Mouse (Mus musculus) embryonic facial prominence, embryonic 11.5 days (tissue): ENCODE data around the gene Bcl2l1. TPM values are rescaled to one million over a fixed set of nuclear protein-coding genes. Genes with fewer than 3 reads are reported as not detected.

Experiments used
- ATAC-seq: fragments of 200-750 bp; cut with Nextera tagmentation; replicated peaks from 2 replicates; pipeline ENCODE4 v1.8.0; 2017; ENCODE audit warnings: low read depth; ENCODE audit not compliant: insufficient number of reproducible peaks, low FRiP score, low TSS enrichment
- DNase-seq: peaks from one replicate; pipeline ENCODE4 v3.0.0-alpha.2; 2015; ENCODE audit warnings: low spot score
- H3K27ac ChIP-seq: fragments of 300-500 bp; sonication (generic); replicated peaks from 2 replicates; pipeline ENCODE4 v1.5.1; 2014; ENCODE audit warnings: mild to moderate bottlenecking, low read depth, low read length, control low read depth
- H3K27me3 ChIP-seq: fragments of 300-500 bp; sonication (generic); 2 replicates; pipeline ENCODE4 v1.6.1; 2014; ENCODE audit warnings: mild to moderate bottlenecking, low read length, moderate library complexity, mixed read lengths; ENCODE audit not compliant: control insufficient read depth, insufficient read depth
- H3K36me3 ChIP-seq: fragments of 300-500 bp; sonication (generic); replicated peaks from 2 replicates; pipeline ENCODE4 v1.6.1; 2014; ENCODE audit warnings: low read depth, mild to moderate bottlenecking, low read length, moderate library complexity, mixed read lengths; ENCODE audit not compliant: control insufficient read depth, insufficient read depth
- H3K4me1 ChIP-seq: fragments of 300-500 bp; sonication (generic); 2 replicates; pipeline ENCODE4 v1.6.1; 2014; ENCODE audit warnings: low read length, mixed read lengths; ENCODE audit not compliant: control insufficient read depth, insufficient read depth
- H3K4me2 ChIP-seq: fragments of 300-500 bp; sonication (generic); 2 replicates; pipeline ENCODE4 v1.6.1; 2014; ENCODE audit warnings: low read depth, mild to moderate bottlenecking, control low read depth, low read length, moderate library complexity
- H3K4me3 ChIP-seq: fragments of 300-500 bp; sonication (generic); 2 replicates; pipeline ENCODE4 v1.5.1; 2014; ENCODE audit warnings: low read depth, low read length, control low read depth
- H3K9ac ChIP-seq: fragments of 300-500 bp; sonication (generic); replicated peaks from 2 replicates; pipeline ENCODE4 v1.6.1; 2014; ENCODE audit warnings: mild to moderate bottlenecking, control low read depth, low read length
- H3K9me3 ChIP-seq: fragments of 300-500 bp; sonication (generic); replicated peaks from 2 replicates; pipeline ENCODE4 v1.6.1; 2016; ENCODE audit warnings: mild to moderate bottlenecking, low read length, inconsistent platforms, mixed read lengths; ENCODE audit not compliant: control insufficient read depth
- WGBS: fragments of 180-500 bp; shearing (Covaris S2); extraction: QIAGEN DNeasy Blood & Tissue Kit; methylation state at CpG from one replicate; pipeline ENCODE4 v1.1.7; 2014; 5-methylcytosine and 5-hydroxymethylcytosine counted together
- polyA plus RNA-seq: library from polyadenylated mRNA; unstranded; fragments of >200 nt; fragmentation: Nextera tagmentation; extraction: Ambion mirVana; gene quantifications from 2 replicates; pipeline ENCODE4 v1.2.1, GENCODE M21; 2014

Bcl2l1 gene
- polyA plus RNA-seq, 1 experiment from 2014 or later, result 100 TPM

- no peaks in the 10 kb centered on the region; the same call in none of the 2 replicates for H3K36me3 ChIP-seq
- H3K27ac ChIP-seq, result no peak overlapping the region
- H3K27me3 ChIP-seq, result no peaks in the 10 kb centered on the region
- no peak overlapping the region for H3K4me3 ChIP-seq
- H3K9ac ChIP-seq, result no peak overlapping the region
- no peaks in the 10 kb centered on the region for H3K9me3 ChIP-seq
- no peaks in the 10 kb centered on the region for H3K4me1 ChIP-seq
- ATAC-seq (no peak), DNase-seq (no peak)
- no peak overlapping the region for H3K4me2 ChIP-seq
- WGBS, result 89% methylated on average over 5 of the region's 5 CpGs
These were observed 48.3 kb downstream of the Bcl2l1 start for GRCm38 (mm10) chr2:152783241-152783640.

- no peaks in the 10 kb centered on the region for H3K4me1 ChIP-seq
- H3K36me3 ChIP-seq, result no peaks in the 10 kb centered on the region; the same call in none of the 2 replicates
- WGBS, result 87% methylated on average over 5 of the region's 5 CpGs
These were observed 48.9 kb downstream of the Bcl2l1 start for GRCm38 (mm10) chr2:152782656-152783055.

DNA sequence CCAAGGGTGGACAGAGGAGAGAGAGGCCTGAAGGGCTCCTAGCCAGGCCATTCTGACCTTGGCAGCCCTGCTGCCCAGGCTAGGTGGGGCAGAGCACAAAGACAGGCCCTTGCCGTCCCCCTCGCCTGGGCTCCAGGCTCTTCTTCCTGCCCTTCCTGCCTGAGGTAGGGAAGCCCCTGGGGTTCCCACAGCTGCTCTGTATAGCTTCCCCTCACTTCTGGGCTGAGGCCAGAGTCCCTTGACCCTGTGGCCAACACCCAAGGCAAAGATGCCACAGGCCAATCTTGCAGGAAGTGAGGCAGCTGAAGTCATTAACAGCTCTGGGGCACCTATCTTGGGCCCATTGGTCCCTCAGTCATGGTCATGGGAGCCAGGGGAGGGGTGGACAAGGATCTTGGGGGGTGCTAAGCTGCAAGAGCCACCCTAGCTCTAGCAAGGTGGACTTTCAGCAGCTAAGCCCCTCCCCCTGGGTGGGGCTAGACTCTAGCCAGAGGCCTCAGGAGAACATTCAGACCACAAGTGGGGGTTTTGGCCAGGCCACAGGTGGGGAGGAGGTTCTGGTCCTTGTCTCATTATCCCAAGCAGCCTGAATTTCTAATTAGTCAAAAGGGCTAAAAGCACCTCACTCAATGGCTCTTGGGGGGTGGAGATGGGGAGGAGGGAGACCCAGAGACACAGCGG lies 50.4 kb downstream of the Bcl2l1 start:
- no peak overlapping the region for H3K9ac ChIP-seq
- 76% methylated on average over 3 of the region's 3 CpGs for WGBS
- H3K36me3 ChIP-seq, result no peaks in the 10 kb centered on the region; the same call in none of the 2 replicates
- ATAC-seq (no peak), DNase-seq (no peak)
- no peak overlapping the region for H3K27ac ChIP-seq
- no peaks in the 10 kb centered on the region for H3K4me1 ChIP-seq
- H3K9me3 ChIP-seq, result no peaks in the 10 kb centered on the region
- no peak overlapping the region for H3K4me3 ChIP-seq
- no peaks in the 10 kb centered on the region for H3K27me3 ChIP-seq
- H3K4me2 ChIP-seq, result no peak overlapping the region

More at GRCm38 (mm10) chr2:152782656-152783055, 48.9 kb downstream of the Bcl2l1 start:
- Histone ChIP-seq H3K4me3 (no peak overlapping the region), H3K9me3 (no peaks in the 10 kb centered on the region), H3K27ac (no peak overlapping the region), H3K4me2 (no peak overlapping the region), H3K27me3 (no peaks in the 10 kb centered on the region), H3K9ac (no peak overlapping the region)
- ATAC-seq, result no peak
- no peak for DNase-seq

DNA sequence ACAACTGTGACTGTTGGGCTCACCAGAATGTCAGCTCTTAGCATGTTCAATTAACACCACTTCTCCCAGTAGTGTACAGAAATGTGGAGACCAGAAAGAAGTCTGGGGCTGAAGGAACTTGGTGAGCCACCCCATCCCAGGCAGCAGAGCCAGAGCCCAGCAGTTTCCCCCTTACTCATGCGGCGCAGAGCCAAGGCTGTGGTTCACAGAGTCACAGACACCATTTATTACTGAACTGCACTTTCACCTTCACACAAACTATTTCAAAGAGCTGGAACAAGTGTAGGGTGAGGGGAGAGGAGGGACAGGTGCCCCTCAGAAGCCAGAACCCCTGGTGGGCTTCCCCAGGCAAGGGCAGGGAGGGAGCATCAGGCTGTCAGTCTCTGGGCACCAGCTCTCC lies 51.1 kb downstream of the Bcl2l1 start:
- Histone ChIP-seq H3K9me3 (no peaks in the 10 kb centered on the region), H3K4me3 (no peak overlapping the region), H3K27ac (no peak overlapping the region), H3K36me3 (no peaks in the 10 kb centered on the region; the same call in none of the 2 replicates), H3K4me1 (no peaks in the 10 kb centered on the region), H3K4me2 (no peak overlapping the region), H3K9ac (no peak overlapping the region), H3K27me3 (no peaks in the 10 kb centered on the region)
- WGBS, result 96% methylated on average over 2 of the region's 2 CpGs
- ATAC-seq, result no peak
- DNase-seq, result no peak

- no peak overlapping the region for H3K9ac ChIP-seq
- H3K27me3 ChIP-seq, result no peaks in the 10 kb centered on the region
- 79% methylated on average over 3 of the region's 3 CpGs for WGBS
- H3K9me3 ChIP-seq, result no peaks in the 10 kb centered on the region
- H3K36me3 ChIP-seq, result no peaks in the 10 kb centered on the region; the same call in none of the 2 replicates
- ATAC-seq (no peak), DNase-seq (no peak)
- no peaks in the 10 kb centered on the region for H3K4me1 ChIP-seq
- no peak overlapping the region for H3K4me3 ChIP-seq
- H3K4me2 ChIP-seq, result no peak overlapping the region
- H3K27ac ChIP-seq, result no peak overlapping the region
These were observed 54.4 kb downstream of the Bcl2l1 start for GRCm38 (mm10) chr2:152777081-152777480.

DNA sequence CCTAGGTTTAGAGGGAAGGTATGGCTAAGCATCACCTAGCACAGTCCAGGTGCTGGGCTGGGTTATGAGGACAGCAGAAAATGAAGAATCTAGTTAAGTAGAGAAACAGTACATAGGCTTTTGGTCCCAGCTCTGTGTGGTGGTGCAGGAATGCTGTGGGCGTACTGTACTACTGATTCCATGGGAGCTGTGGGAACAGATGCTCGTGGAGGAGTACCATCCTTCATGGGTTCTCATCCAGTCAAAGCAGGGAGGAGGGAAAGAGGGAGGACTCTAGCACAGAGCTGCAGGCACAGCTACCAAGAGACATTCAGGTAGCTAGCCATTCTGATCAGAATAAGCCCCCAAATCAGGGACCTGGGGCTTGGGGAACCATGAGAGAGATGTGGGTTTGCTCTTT lies 55.1 kb downstream of the Bcl2l1 start:
- H3K9ac ChIP-seq, result no peak overlapping the region
- DNase-seq, result no peak
- no peak overlapping the region for H3K4me3 ChIP-seq
- H3K27me3 ChIP-seq, result no peaks in the 10 kb centered on the region
- no peaks in the 10 kb centered on the region; the same call in 1 of the 2 replicates for H3K36me3 ChIP-seq
- no peaks in the 10 kb centered on the region for H3K9me3 ChIP-seq
- ATAC-seq, result no peak
- H3K27ac ChIP-seq, result no peak overlapping the region
- WGBS, result 88% methylated on average over 2 of the region's 2 CpGs
- no peak overlapping the region for H3K4me2 ChIP-seq
- no peaks in the 10 kb centered on the region for H3K4me1 ChIP-seq

GRCm38 (mm10) chr2:152776019-152776418 lies 55.5 kb downstream of the Bcl2l1 start:
- no peak for ATAC-seq
- Histone ChIP-seq H3K4me2 (no peak overlapping the region), H3K36me3 (no peaks in the 10 kb centered on the region; the same call in 1 of the 2 replicates), H3K4me3 (no peak overlapping the region), H3K27ac (no peak overlapping the region), H3K9me3 (no peaks in the 10 kb centered on the region), H3K27me3 (no peaks in the 10 kb centered on the region), H3K9ac (no peak overlapping the region), H3K4me1 (no peaks in the 10 kb centered on the region)
- 85% methylated on average over 3 of the region's 3 CpGs for WGBS
- no peak for DNase-seq

DNA sequence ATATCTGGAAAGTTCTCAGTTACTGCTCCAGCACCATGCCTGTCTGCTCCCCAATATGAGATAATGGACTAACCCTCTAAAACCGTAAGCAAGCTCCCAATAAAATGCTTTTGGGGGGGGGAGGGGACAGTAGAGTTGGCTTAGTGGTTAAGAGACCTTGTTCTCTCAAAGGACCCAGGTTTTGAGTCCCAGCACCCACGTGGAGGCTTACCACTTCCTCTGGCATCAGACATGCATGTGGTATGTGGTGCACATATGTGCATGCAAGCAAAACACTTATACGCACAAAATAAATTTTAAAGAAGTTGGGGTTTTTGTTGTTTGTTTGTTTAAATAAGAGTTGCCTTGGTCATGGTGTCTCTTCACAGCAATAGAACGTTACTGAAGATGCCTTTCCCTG lies 56.2 kb downstream of the Bcl2l1 start:
- no peak overlapping the region for H3K9ac ChIP-seq
- no peaks in the 10 kb centered on the region for H3K36me3 ChIP-seq
- no peaks in the 10 kb centered on the region for H3K4me1 ChIP-seq
- H3K4me2 ChIP-seq, result no peak overlapping the region
- WGBS, result 78% methylated on average over 4 of the region's 4 CpGs
- ATAC-seq (no peak), DNase-seq (no peak)
- no peak overlapping the region for H3K27ac ChIP-seq
- H3K27me3 ChIP-seq, result no peaks in the 10 kb centered on the region
- H3K4me3 ChIP-seq, result no peak overlapping the region
- H3K9me3 ChIP-seq, result no peaks in the 10 kb centered on the region
